Mouse (Mus musculus) urinary bladder, postnatal 25 days (tissue): ENCODE measurements around the gene Magea2.
"Not testable (repeated sequence)": the region's sequence is repeated elsewhere in the genome, so short reads cannot be mapped to it uniquely, and the experiment has no call there.

ENCODE experiments used
- DNase-seq: peaks from one replicate; pipeline ENCODE4 v3.0.0; 2022; ENCODE audit warnings: low spot score

Gene Magea2

DNA sequence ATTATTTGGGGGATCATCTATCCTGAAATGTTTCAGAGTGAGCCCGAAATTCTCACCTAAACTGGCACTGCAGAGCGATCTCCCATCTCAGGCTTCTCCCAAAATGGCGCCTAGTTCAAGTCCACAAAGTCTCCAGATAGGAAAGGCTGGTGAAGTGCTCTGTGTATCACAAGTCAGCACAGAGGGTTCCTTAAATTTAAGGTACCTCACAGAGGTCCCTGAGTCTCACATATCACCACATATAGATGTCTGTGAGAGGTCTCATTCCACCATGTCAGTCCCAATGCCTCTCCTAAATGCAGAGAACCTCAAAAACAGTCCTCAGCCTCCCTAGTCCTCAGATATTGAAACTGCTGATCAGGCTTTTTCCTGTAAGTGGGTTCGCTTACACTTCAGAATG is at the start of gene Magea2:
Gene Magea2 (minus strand): TSS at position 101 of the 400 bp plus-strand sequence.
- not testable (repeated sequence) for DNase-seq

DNA sequence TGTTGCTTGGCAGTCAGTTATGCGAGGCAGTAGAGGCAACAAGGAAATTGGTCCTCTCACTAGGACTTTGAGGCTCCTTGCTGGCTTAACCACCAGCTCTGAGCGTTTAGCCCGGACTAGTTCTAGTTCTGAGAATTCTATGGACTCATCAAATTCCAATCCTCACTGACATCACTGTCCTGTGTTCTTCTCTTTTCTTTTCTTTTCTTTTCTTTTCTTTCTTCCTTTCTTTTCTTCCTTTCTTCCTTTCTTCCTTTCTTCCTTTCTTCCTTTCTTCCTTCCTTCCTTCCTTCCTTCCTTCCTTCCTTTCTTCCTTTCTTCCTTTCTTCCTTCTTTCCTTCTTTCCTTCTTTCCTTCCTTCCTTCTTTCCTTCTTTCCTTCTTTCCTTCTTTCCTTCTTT is 34.8 kb upstream of the Magea2 start, which contains the start of gene Cldn34b2:
Gene Cldn34b2 (minus strand): TSS at position 101 of the 400 bp plus-strand sequence.
- not testable (repeated sequence) for DNase-seq

DNA sequence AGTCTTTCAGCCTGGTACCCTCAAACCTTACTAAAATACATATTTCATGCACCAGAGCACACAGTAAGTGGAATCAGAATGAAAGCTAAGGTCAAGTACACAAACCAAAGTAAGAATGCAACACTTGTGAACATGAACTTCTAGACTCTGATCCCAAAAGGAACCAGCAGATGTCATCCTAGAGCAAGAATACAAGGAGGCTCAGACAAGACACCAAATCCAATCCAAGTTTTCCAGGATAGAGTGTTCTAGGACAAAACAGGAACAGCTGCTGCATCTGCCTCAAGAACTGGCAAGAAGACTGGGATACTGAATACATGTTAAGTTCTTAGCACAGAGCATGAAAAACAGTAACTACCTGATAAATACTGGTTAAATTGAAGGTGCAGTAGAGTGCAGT is 4.6 kb upstream of the Magea2 start:
- no peak for DNase-seq

DNA sequence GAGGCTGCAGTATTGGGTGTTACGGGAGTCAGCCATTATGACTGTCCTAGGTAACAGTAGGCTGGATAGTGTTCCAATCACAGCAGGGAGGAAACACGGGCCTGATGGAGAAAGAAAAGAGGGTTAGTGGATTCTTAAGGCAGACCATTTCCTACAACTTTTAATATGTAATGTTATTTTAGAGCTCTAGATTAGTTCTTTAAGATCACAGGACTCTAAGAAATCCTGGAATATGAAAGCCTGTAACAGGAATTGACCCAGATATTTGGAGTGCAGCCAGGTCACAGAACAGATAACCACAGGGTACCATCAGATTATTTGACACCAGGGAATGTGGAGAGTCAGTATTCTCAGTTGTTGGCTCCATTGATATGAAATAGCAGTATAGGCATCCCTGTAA is 3.8 kb downstream of the Magea2 start, which contains the start of gene Magea1:
Gene Magea1 (minus strand): TSS at position 101 of the 400 bp plus-strand sequence.
- DNase-seq: not testable (repeated sequence)

DNA sequence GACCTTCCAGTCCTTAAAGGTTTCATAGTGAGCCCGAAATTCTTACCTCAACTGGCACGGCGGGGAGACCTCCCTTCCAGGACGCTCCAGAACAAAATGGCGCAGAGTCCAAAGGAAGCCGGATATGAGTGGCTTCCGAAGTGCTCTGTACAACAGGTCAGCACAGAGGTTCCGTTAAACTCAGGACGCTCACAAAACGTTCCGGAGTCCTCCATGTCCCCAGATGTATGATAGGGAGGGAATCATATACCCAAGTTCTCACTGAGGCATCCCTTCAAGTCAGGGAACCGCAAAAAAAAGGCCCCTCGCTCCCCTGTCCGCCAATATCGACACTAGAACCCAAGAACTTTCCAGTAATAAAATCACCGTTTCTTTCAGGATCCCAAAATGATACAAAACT is 30.4 kb downstream of the Magea2 start, which contains the start of gene Magea5:
Gene Magea5 (minus strand): TSS at position 101 of the 400 bp plus-strand sequence.
- DNase-seq: not testable (repeated sequence)

DNA sequence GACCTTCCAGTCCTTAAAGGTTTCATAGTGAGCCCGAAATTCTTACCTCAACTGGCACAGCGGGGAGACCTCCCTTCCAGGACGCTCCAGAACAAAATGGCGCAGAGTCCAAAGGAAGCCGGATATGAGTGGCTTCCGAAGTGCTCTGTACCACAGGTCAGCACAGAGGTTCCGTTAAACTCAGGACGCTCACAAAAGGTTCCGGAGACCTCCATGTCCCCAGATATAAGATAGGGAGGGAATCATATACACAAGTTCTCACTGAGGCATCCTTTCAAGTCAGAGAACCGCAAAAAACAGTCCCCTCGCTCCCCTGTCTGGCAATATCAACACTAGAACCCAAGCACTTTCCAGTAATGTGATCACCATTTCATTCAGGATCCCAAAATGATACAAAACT is 97.7 kb downstream of the Magea2 start, which contains the start of gene Magea8:
Gene Magea8 (minus strand): TSS at position 101 of the 400 bp plus-strand sequence.
- not testable (repeated sequence) for DNase-seq
